Mouse (Mus musculus) skeletal muscle tissue, adult 2 months (tissue): Measurements from ENCODE around the gene Maml3.

ENCODE experiments used
- DNase-seq: peaks from one replicate; pipeline ENCODE4 v3.0.0-alpha.2; 2012; ENCODE audit warnings: low read depth, low spot score

Gene Maml3

DNA sequence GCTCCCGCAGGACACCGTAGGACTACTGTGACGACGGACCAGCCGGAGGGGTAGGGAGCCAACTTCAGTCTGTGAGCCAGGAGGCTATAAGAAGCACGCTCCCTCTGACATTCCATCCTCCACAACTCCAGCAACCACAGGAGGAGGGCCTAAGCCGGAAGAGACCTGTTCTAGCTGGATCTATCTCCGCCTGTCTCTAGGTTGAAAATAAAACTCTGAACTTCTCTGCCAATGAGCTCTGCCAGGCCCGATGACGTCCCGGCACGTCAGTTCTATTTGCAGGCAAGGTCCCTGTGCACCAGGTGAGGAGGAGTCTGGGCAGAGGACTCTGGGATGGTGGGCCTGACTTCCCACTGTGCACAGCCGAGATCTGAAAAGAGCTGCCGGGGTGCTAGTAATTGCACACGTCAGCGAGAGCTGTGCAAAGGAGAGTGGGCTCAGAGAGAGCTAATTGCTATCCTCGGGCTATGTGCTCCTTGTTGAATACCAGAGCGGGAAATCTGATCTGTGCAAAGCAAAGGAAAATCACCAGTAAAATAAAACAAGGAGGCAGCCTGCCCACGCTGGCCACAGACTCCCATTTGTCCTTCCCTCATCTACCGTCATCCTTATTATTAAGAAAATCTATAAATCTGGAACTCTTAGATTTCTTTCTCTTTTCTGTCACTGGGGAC, 58.7 kb downstream of the Maml3 start:
- DNase-seq: peak; percentile 85

DNA sequence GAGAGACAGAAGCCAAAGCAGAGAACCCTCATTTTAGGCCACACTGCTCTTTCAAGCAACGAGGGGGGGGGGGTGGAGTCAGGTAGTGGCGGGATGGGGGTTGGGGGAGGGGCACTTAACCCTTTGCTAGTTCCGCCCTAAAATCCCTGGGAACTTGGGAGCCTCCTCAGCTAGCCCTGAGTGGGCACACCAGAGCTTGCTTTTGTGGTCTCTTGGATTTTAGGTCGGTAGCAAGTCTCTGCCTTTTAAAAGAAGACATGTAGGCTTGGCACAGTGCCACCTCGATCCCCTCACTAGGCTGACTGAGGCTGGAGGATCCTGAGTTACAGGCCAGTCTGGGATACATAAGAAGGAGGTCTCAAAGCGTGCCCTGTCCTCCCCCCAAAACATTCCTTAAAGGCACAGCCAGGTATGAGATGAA, 59.6 kb downstream of the Maml3 start:
- no peak for DNase-seq

DNA sequence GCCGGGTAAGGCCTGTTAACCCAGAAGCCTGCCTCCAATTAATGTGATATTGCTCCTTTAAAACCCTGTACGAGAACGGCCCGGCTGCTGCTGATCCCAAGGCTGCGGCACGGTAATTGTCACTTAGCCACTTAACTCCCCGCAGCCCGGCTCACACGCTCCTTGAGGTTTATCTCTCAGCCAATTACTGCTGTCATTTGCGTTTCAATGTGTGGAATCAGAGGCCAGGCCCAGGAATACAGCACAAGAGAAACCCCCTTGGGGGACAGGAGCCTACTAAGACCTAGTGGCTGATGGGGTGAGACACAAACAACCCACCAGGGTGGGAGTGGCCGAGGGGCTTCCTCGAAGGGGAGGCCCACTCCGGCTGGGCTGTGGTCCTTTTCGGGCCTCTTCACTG, 60.2 kb downstream of the Maml3 start:
- DNase-seq: no peak

DNA sequence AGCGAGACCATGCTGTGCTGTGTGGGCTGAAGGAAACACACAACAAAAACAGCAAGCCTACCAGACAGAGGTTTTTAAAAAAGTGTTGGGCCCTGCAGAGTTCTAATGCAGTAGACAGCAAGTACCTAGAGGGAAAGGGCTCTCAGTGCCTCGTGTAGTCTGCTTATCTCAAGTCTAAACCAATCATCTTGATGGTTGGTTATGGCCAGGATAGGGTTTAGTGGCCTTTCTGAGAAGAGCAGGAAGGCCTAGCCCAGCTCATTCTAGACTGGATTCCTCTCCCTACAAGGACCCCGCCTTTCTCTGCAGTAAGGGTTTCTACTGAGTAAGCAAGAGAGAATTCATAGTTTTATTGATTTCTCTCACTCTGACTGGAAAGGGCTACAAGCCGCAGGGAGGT, 61.0 kb downstream of the Maml3 start:
- no peak for DNase-seq

DNA sequence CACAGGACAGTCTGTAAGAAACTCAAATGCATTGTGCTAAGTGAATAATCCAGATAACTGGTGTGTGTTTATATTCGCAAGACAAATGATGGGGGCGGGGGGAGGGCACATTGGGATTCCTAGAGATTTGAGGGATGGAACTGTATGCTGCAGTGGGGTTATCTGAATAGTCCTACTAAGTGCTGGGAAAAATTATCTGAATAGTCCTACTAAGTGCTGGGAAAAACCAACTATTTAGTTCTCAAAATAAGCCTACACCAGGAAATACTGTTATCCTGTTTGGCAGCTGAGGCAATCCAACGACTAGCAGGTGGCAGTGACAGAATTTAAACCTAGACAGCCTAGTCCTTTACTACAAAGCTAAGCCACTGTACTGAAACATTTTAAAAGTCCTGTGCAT, 62.2 kb downstream of the Maml3 start:
- no peak for DNase-seq

DNA sequence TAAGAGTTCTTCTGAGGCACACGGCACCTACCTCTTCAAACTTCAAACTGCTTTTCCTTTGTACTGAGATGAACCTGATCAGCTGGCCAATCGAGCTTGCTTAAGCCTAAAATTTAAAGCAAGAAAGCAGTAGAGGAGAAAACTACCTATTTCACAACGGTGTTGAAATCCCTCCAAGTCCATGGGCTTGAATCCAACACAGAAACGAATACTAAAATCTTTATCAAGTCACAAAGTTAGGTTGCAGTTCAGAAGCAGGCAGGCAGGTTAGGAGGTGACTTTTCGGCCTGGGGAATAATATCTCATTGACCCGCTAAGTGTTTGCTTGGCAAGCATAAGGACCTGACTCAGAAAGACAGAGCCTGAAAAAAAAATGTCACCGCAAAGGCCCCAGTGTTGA, 64.9 kb downstream of the Maml3 start:
- DNase-seq: no peak

DNA sequence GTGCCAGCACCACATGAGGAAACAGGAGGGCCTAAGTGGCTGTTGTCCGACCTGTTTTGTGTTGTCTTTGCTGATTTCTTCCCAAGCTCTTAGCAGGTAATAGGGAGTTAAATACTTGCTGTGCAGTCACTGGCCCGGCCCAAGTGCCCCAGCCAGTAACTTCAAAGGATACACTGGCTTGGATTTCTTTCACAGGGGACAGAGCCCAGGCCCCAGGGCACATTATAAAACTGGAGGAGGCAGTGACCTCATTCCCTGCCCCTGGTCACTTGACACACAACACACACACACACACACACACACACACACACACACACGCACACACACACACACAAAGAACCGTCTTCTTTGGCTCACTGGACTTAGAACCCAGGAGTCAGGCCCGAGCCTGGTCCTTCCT, 67.6 kb downstream of the Maml3 start:
- no peak for DNase-seq

DNA sequence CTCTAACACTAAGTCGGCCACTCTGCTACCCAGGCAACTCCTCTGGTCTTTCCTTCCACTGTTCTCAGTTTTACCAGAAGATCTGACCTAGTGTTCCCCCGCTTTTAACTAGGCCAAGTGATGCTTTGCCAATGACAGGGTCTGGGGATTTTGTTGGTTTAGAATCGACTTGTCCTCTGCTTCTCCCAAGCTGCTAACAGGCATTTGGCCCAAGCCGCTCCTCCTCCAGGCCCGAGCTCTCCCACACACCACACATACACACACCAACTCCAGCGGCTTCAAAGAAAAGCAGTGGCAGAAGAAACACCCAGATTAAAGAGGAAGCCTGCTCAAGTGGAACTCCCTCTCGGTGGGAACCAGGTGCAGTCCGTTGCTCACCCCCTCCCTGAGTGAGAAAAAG, 69.5 kb downstream of the Maml3 start:
- peak; percentile 16 for DNase-seq

DNA sequence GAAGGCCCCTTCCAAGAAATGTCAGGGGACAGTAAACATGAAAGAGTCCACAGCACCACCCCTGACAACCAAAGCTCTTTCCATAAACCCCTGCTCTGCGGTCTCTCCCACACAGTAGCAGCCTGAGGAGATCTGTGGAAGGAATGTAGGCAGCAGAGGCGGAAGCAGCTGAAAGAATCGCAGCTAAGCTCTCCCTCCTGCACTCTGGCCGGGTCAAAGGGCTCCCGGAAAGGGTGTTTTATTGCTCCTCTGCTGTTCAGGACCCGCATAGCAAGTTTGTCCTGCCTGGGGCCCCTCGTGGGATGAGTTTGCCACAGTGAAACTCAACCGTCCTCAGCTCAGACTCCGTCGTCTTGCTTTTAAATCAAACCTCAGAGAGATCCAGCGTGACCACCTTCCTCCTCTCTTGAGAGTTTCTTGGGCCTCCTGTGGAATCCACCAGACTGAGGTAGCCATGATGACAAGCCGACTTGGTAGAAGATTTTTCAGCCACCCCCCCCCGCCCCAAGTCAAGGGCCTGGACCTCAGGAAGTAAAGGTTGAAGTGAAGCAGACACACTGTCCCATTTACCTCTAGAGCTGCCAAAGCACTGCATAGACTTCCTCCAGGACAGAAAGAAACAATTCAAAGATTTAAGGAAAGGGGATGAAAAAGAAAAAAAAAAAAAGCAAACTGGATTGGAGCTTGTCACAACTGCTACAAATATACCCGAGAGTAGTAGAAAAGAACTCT, 70.9 kb downstream of the Maml3 start:
- no peak for DNase-seq

DNA sequence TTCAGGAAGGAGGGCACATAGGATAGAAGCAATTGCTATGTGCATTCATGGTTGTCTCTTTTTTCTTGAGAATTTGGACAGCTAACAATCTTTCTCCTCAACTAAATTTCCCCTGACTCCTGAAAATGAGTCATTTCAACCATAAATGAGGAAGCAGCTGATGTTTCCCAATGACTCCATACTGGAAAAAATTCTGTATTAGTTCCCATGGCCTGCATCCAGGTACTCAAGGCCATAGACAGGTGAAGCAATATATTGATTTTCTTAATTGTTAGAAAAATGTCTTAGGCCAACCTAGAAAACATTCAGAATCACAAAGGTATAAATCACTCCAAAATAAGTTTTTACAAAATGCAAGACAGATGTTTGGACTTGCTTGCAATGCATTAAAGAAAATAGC, 73.5 kb downstream of the Maml3 start:
- DNase-seq: no peak

DNA sequence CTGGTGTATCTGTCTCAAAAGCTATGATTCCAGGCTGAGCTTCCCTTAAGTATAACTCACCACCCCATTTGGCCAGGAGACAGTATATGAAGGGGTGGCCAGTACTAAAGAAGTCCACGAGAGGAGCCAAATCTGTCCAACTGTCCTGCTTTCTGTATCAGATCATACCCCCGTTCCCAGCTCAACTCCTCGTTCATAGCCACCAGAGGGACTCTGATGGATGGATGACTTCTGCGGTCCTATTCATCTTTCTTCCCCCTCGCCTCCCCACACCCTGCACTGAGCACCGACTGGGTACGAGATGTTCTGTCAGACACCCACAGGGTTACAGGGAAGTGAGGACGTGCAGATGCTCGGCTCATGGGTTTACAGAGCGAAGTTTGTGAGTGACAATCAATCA, 74.8 kb downstream of the Maml3 start:
- DNase-seq: no peak

DNA sequence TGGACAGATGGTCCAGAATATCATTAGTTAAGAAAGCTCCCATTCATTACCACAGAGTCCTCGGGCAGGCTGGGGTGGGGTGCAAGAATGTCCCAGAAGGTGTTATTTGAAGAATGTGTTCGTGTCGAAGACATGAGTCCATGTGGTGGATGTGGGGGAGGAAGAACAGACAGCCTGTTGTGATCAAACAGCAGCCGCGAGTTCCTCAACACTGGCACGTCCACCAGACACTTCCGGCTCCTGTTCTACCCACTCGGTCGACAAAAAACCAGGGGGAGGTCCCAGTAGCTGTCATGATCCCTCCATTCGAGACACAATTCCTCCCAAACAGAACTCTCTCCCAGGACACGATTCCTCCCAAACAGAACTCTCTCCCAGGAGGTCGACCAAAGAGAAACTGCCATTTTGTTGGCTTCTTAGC, 75.2 kb downstream of the Maml3 start:
- no peak for DNase-seq

DNA sequence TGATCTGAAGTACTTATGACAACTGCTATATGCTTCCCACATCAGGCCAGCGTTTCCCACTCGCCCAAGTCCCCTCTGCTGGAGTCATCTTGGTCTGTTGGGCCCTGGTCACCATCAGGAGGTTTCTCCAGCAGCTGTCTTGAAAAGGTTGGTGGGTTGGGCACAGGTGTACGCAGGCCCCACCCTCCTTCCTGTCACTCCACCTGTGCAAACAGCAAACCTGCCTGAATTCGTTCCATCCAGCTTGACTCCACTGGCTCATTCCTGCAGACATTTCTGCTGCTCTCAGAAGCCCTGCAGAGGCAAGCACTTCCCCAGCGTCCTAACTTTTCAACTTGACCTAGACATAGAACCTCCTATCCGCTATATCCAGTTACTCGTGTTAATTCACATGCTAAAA, 76.9 kb downstream of the Maml3 start:
- no peak for DNase-seq

DNA sequence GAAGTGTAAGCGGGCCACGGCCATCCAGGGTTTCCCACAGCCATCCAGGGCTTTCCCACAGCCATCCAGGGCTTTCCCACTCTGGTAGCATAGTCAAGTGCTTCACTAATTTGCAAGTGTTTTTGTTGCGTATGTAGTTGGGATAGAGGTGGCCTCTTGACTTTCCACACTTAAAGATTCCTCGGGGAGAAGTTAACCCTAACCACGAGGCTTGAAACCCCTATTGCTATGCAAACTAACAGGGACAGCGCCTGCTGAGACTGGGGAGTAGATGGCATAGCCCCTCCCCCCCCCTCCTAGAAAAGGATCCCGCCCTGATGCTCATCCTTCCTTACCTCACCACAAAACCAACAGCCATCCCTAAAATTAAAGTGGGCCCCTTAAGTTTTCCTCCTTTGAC, 82.4 kb downstream of the Maml3 start:
- DNase-seq: no peak

DNA sequence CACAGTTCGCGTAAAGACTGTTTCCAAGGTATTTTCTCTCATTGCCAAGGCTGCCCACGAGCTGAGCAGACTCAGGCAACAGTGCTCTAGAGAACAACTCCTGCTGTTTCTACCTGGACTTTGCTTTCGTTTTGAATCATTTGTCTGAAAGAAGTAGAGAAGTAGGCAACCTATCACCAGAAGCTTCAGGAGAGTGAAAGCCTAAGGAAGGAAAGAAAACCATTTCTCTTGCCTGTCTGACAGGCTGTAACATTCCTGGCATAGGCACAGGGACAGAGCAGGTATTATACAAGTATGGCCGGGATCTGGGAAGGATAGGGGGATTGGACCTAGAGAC, 86.8 kb downstream of the Maml3 start:
- DNase-seq: no peak

DNA sequence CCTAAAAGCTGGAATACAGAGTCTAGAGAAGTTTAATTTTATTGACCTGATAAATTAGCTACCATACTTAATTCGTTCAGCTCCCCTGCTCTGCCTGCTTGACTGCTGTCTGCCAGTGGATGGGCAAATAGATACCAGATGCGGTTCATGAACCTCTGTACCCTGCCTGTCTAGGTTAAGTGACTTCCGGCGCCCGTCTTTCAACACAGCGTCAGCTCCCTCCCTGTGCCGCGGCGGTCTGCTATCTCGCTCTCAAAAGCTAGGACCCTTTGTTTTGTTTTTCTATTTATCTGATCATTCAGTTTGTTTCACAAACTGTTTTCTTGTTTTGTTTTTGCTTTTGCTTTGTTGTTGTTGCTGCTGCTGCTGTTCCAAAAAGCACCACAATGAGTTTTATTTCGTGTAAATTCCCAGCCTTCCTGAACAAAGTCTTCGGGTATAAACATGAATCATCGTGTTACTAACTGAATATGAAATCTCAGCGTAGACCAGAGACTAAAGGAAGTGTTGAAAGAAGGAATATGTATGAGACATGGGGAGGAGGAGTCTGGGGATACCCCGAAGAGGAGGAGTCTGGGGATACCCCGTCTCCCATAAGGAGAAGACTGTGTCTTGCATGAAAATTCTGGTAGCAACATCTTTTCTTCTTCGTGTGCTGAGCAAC, 87.3 kb downstream of the Maml3 start:
- DNase-seq: no peak

DNA sequence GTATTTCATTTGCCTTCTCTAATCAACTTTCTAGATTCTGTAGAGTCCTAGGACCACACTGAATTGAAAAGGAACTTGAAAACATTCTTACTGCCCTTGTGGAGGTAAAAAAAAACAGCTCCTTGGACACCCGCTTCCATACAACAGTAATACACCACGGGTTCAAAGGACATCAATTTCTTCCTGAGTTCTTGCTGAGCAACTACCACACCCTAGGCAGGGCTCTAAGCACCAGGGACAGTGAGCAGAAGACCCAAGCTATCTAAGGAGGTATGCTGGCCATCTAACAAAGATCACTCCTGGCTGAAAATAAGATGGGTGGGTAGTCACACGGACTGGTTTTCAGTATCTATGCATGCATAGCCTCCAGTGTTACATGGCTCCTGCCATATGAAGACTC, 88.7 kb downstream of the Maml3 start:
- no peak for DNase-seq

DNA sequence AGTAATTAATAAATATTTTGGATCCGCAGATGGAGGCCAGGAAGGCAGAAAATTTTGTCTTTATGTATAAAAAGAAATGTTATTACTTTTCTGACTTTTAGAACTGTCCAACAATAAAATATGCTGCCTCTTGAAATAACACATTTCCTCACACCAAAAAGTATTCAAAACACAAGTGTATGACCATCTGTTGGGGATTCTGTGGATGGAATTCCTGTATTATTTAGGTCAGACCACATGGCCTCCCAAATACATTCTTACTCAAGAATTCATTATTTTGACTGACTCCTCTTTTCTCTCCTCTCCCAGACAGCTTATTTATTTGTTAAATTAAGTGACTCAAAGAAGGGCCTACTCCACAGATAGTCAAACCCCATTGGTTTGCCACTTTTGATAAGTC, 89.3 kb downstream of the Maml3 start:
- DNase-seq: no peak

DNA sequence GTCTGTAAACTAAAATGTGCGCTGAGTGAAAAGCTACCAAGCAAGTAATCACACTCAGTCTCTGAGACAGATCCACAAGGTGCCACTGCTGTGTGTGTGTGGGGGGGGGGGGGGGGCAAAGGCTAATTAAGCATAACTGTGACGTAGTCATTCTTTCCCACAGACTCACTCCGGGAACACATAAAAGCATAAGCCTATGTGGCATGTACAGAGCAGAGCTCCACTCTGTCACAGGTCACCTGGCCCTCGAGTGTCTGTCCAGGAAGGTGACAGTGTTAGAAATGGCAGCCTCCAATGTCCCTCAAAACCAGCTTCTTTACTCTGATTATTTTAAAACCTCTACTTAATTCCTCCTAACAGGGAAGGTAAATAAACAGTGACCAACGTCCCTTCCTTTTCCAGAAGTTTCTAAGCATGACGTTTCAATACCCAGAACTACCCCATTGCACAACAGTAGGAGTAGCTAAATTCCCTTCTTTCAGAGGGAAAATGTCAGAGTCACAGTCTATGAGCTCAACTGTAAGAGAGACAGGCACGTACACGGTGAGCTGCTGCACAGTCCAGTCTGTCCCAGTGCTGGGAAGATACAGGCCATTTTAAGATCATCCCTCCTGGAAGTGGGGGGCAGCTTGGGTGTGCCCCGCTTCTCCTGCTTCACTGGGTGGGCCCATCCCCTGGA, 93.7 kb downstream of the Maml3 start:
- DNase-seq: no peak

DNA sequence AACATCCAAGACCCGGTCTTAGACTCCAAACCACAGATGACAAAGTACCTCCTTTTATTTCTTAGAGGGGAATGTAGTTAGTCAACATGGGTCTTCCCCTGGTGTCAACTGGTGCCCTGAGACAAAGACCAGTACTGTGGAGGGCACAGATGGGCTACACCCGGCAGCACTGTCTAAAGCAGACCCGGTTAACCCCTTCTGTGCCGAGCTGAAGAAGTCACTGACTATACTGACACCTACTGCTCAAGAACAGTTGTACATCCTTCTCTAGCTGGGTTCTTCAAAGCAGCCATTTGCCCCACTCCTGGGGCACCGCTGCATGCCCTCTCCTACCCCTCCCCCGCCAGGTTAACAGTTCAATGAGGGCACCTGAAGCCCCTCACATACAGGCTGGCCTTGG, 95.6 kb downstream of the Maml3 start:
- DNase-seq: no peak

DNA sequence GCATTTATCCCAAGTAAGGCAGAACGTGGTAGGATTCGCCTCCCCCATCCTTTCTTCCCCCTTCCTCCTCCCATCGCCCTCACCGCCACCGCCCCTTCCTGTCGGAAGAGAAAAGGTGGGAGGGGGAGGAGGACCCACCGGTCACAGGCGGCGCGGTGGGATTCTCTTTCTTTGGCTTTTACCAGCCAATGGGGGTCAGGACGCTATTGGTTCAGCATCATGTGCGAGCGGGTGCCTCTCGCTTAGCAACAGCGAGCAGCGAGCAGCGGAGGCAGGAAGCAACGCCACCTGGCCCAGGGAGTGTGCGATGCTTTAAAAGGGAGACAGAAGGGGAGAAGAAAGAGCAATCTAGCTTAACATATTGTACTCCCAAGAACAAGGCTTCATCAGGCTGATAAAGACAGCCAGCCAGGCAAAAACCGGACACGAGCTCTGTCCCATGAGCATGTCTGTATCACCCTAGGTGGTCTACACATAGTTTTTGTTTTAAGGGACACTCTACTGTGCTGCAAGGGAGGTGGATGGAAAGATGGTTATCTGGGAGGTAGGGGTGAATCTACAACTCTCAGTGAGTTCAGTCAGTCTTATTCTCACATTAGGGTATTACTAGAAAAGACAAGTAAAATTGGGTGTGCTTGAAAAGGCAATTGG, 97.1 kb downstream of the Maml3 start:
- no peak for DNase-seq

DNA sequence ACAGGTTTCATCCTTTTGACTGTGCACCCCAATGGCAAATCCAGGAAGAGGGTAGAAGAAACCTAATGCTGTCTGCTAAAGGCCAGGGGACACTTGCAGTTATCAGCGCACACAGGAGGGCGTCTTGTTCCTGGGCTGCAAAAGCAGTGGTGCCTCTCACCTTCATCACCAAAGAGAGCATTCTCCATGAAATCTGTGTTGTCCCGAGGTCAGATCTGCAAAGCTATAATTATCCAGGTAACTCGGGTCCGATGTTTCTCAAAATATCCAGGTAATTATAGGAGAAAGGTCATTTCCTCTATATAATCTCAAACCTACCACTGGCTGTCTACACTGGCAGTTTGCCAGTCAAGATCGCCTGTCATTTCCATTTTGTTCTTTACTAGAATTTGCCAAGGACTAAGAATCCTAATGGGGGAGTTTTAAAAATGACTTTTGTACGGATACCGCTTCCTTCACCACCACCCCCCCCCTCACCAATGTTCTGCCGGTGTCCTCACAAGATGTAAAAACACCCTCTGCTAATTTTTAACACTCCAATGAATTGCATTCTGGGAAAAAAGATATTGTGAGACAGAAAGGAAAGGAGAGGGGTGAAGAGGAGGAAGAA, 98.0 kb downstream of the Maml3 start:
- DNase-seq: no peak
